Mouse (Mus musculus) heart, embryonic 11.5 days (tissue): ENCODE data around the gene Slfn9. TPM values are rescaled to one million over a fixed set of nuclear protein-coding genes. Genes with fewer than 3 reads are reported as not detected.

Source experiments
- ATAC-seq: fragments of 200-750 bp; cut with Nextera tagmentation; replicated peaks from 2 replicates; pipeline ENCODE4 v1.8.0; 2017; ENCODE audit warnings: moderate library complexity; ENCODE audit not compliant: insufficient number of reproducible peaks, low FRiP score, low TSS enrichment
- H3K27ac ChIP-seq: fragments of 300-500 bp; sonication (generic); 2 replicates; pipeline ENCODE4 v1.5.1; 2014; ENCODE audit warnings: mild to moderate bottlenecking, low read depth, low read length
- H3K27me3 ChIP-seq: fragments of 300-500 bp; sonication (generic); 2 replicates; pipeline ENCODE4 v1.6.1; 2014; ENCODE audit warnings: mild to moderate bottlenecking, low read length, mixed read lengths; ENCODE audit not compliant: control insufficient read depth, insufficient read depth
- H3K36me3 ChIP-seq: fragments of 300-500 bp; sonication (generic); 2 replicates; pipeline ENCODE4 v1.6.1; 2014; ENCODE audit warnings: mild to moderate bottlenecking, low read length, moderate library complexity, mixed read lengths; ENCODE audit not compliant: control insufficient read depth, insufficient read depth
- H3K4me1 ChIP-seq: fragments of 300-500 bp; sonication (generic); 2 replicates; pipeline ENCODE4 v1.6.1; 2014; ENCODE audit warnings: low read length; ENCODE audit not compliant: control insufficient read depth, insufficient read depth
- H3K4me2 ChIP-seq: fragments of 300-500 bp; sonication (generic); 2 replicates; pipeline ENCODE4 v1.6.1; 2014; ENCODE audit warnings: mild to moderate bottlenecking, moderate library complexity
- H3K4me3 ChIP-seq: fragments of 300-500 bp; sonication (generic); 2 replicates; pipeline ENCODE4 v1.5.1; 2014; ENCODE audit warnings: low read depth, low read length
- H3K9ac ChIP-seq: fragments of 300-500 bp; sonication (generic); 2 replicates; pipeline ENCODE4 v1.6.1; 2014; ENCODE audit warnings: mild to moderate bottlenecking, low read depth, low read length, moderate library complexity
- H3K9me3 ChIP-seq: fragments of 300-500 bp; sonication (generic); replicated peaks from 2 replicates; pipeline ENCODE4 v1.6.1; 2016; ENCODE audit warnings: low read length; ENCODE audit not compliant: control insufficient read depth
- WGBS: fragments of 180-500 bp; shearing (Covaris S2); extraction: QIAGEN DNeasy Blood & Tissue Kit; methylation state at CpG from one replicate; pipeline ENCODE4 v1.1.7; 2014; ENCODE audit not compliant: insufficient replicate concordance; 5-methylcytosine and 5-hydroxymethylcytosine counted together
- polyA plus RNA-seq: library from polyadenylated mRNA; unstranded; fragments of >200 nt; fragmentation: Nextera tagmentation; extraction: Ambion mirVana; gene quantifications from 2 replicates; pipeline ENCODE4 v1.2.1, GENCODE M21; 2014

The Slfn9 gene
- polyA plus RNA-seq, 1 experiment from 2014 or later: 16.6 TPM

DNA sequence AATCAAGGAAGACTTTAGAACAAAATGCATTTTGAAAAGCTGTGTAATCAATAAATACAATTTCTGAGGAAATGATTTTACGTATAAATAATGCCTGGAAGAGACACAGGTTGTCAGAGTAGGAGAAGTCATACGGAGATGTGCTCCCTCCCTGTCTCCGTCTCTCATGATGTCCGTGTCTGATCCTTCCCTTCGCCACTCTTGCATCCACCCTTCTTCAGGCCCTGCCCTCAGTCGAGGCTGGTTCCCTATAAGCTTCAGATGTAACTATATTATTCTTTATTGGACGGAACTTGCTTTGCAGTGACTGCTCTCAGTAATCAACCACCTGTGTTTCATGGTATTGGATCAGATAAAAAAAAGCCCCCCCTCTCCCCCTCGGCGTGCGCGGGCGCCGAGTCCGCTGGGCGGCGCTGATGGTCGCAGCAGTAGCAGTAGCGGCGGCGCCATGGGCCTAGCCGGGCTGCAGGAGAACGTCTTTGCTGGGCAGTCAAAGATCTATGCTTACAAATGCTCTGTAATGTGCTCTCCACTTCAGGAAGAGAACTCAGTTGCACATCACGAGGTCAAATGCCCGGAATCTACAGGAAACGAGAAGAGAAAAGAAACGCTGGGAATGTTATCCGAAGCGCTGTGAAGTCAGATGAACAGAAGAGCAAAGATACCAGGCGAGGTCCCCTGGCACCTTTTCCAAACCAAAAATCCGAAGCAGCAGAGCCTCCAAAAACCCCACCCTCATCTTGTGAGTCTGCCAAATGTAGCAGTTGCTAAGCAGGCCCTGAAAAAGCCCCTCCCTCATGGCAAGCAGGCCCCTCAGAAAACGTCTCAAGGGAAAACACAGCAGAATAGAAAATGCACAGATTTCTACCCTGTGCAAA, 20.7 kb downstream of the Slfn9 start:
- H3K27me3 ChIP-seq: no peaks in the 10 kb centered on the region
- H3K9ac ChIP-seq: peak overlapping the region; percentile 31; the same call in 1 of the 2 replicates
- peak overlapping the region; percentile 62 for H3K4me2 ChIP-seq
- WGBS: 8% methylated on average over 31 of the region's 31 CpGs
- no peaks in the 10 kb centered on the region for H3K36me3 ChIP-seq
- ATAC-seq: no peak
- H3K9me3 ChIP-seq: no peaks in the 10 kb centered on the region
- peak overlapping the region; percentile 25 for H3K4me3 ChIP-seq
- no peak overlapping the region for H3K27ac ChIP-seq
- peaks cover 4% of the 10 kb centered on the region; the same call in 1 of the 2 replicates for H3K4me1 ChIP-seq

GRCm38 (mm10) chr11:82962215-82962614, 29.4 kb downstream of the Slfn9 start:
- Histone ChIP-seq H3K9me3 (no peaks in the 10 kb centered on the region), H3K27me3 (peaks cover 6% of the 10 kb centered on the region; the same call in 1 of the 2 replicates), H3K9ac (no peak overlapping the region), H3K4me2 (no peak overlapping the region), H3K4me1 (no peaks in the 10 kb centered on the region), H3K36me3 (no peaks in the 10 kb centered on the region), H3K27ac (no peak overlapping the region), H3K4me3 (no peak overlapping the region)
- ATAC-seq: no peak
- WGBS: 83% methylated on average over 8 of the region's 8 CpGs

DNA sequence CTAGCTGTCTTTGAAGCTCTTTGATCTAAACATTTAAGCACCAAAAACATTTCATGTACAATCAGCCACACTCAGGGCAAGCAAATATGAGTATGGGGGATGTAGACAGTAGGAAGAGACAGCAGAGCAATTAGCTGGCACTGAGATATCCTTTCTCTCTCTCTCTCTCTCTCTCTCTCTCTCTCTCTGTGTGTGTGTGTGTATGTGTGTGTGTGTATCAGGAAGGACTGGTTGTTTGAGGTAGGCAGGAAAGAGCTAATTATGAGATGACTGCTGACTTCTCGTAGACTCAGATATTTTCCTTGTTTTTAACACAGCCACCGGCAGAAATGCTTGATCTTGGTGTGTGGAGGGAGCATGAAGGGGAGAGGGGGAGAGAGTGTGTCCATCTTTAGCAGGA, 29.9 kb downstream of the Slfn9 start:
- Histone ChIP-seq H3K36me3 (no peaks in the 10 kb centered on the region), H3K4me1 (no peaks in the 10 kb centered on the region), H3K27me3 (peaks cover 6% of the 10 kb centered on the region; the same call in 1 of the 2 replicates), H3K9ac (no peak overlapping the region), H3K9me3 (no peaks in the 10 kb centered on the region), H3K4me3 (no peak overlapping the region), H3K27ac (no peak overlapping the region), H3K4me2 (no peak overlapping the region)
- WGBS: 56% methylated on average over 2 of the region's 2 CpGs
- no peak for ATAC-seq

- H3K4me3 ChIP-seq: no peak overlapping the region
- no peaks in the 10 kb centered on the region for H3K4me1 ChIP-seq
- no peaks in the 10 kb centered on the region for H3K36me3 ChIP-seq
- no peak overlapping the region for H3K4me2 ChIP-seq
- no peak overlapping the region for H3K9ac ChIP-seq
- 9% methylated on average over 4 of the region's 4 CpGs for WGBS
- no peaks in the 10 kb centered on the region for H3K9me3 ChIP-seq
- no peak for ATAC-seq
- no peak overlapping the region for H3K27ac ChIP-seq
- H3K27me3 ChIP-seq: peaks cover 4% of the 10 kb centered on the region; the same call in 1 of the 2 replicates
Measured at GRCm38 (mm10) chr11:82959613-82960012, 32.0 kb downstream of the Slfn9 start.

- H3K4me3 ChIP-seq: no peak overlapping the region
- H3K9ac ChIP-seq: no peak overlapping the region
- no peaks in the 10 kb centered on the region for H3K9me3 ChIP-seq
- 53% methylated on average over 10 of the region's 10 CpGs for WGBS
- no peak overlapping the region for H3K4me2 ChIP-seq
- ATAC-seq: no peak
- 0 out of 2 replicates have a peak, but pooled peaks cover 2% of the 10 kb centered on the region for H3K4me1 ChIP-seq
- no peaks in the 10 kb centered on the region for H3K36me3 ChIP-seq
- peaks cover 19% of the 10 kb centered on the region for H3K27me3 ChIP-seq
- no peak overlapping the region for H3K27ac ChIP-seq
Measured at GRCm38 (mm10) chr11:82956925-82957324, 34.7 kb downstream of the Slfn9 start.

DNA sequence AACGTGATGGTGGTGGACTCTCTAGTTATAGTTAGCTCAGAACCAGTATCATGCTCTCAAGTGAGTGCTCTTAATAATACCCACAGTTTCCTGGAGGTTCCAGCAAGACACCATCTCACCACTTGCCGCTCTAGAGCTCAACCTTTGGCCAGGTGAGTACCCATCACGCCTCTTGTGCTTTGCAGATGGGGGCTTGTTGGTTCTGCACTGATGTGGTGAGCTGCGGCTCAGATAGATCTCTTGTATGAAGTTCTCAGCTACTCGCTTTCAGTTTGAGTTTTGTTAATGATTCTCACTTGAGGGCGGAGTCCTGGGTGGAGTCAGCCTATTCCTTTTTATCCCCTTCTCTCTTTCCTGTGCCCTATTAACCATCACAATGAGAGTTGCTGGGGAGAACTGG, 37.0 kb downstream of the Slfn9 start:
- peaks cover 27% of the 10 kb centered on the region for H3K27me3 ChIP-seq
- no peak overlapping the region for H3K9ac ChIP-seq
- H3K4me2 ChIP-seq: no peak overlapping the region
- no peak for ATAC-seq
- H3K4me3 ChIP-seq: no peak overlapping the region
- no peak overlapping the region for H3K27ac ChIP-seq
- no peaks in the 10 kb centered on the region for H3K36me3 ChIP-seq
- H3K4me1 ChIP-seq: peaks cover 9% of the 10 kb centered on the region; the same call in 1 of the 2 replicates
- 78% methylated on average over 6 of the region's 6 CpGs for WGBS
- H3K9me3 ChIP-seq: no peaks in the 10 kb centered on the region

- Histone ChIP-seq H3K27me3 (peaks cover 27% of the 10 kb centered on the region), H3K9me3 (no peaks in the 10 kb centered on the region), H3K36me3 (no peaks in the 10 kb centered on the region), H3K4me2 (peak overlapping the region; percentile 69), H3K4me1 (peaks cover 9% of the 10 kb centered on the region; the same call in 1 of the 2 replicates), H3K27ac (no peak overlapping the region), H3K9ac (no peak overlapping the region), H3K4me3 (no peak overlapping the region)
- WGBS: 59% methylated on average over 9 of the region's 9 CpGs
- ATAC-seq: no peak
Measured at GRCm38 (mm10) chr11:82952612-82953542, 38.8 kb downstream of the Slfn9 start.

DNA sequence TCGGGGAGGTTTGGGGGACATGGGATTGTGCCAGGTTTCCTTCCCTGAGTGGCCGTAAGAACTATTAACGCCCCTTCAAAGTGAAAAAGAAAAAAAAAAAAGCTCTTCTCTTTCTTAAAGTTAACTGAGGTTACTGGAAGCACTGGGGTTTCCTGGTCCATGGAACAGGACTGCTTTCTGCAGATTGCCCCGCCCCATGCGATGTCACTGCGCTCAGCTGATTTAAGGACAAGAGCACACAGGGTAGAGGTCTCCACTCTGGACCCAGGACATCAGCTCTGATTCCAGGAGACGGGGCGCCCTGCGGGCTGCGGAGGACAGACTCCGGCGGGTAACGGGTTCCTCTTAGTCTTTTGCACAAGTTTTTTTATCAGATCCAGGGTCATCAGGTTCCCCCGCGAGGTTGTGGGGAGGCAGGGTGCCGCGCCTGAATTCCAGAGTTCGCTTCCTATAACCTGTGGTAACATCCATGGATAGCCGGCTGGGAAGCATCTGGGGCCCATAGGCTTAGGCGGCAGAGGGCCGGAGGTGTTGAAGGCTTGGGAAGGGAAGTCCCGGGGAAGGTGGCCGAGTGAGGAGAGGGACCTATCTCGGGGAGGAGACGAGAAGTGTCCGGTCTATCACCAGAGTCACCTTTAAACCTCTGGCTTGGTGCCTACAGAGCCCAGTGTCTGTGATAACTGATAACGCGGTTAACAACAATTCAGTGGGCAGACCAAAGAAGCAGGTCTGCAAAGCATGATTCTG, 39.6 kb downstream of the Slfn9 start:
- 3% methylated on average over 28 of the region's 28 CpGs for WGBS
- peak overlapping the region; percentile 69 for H3K4me2 ChIP-seq
- no peaks in the 10 kb centered on the region for H3K36me3 ChIP-seq
- no peak overlapping the region for H3K27ac ChIP-seq
- peak overlapping the region; percentile 52; the same call in 1 of the 2 replicates for H3K9ac ChIP-seq
- peaks cover 27% of the 10 kb centered on the region for H3K27me3 ChIP-seq
- no peak for ATAC-seq
- peak overlapping the region; percentile 30 for H3K4me3 ChIP-seq
- H3K4me1 ChIP-seq: peaks cover 9% of the 10 kb centered on the region; the same call in 1 of the 2 replicates
- H3K9me3 ChIP-seq: no peaks in the 10 kb centered on the region
